Mouse (Mus musculus): ENCODE data around the gene Lpxn. TPM values are rescaled to one million over a fixed set of nuclear protein-coding genes. Genes with fewer than 3 reads are reported as not detected.

Lpxn gene
- total and polyA plus RNA-seq, 3 experiments = 0.03 to 2.5 (median 0.68) TPM

GRCm38 (mm10) chr19:12765308-12765707 lies 30.7 kb upstream of the Lpxn start, which contains the start of gene Cntf:
Cntf (minus strand) TSS chr19:12765632.
- DNase-seq (ENCODE audit: low spot score) = no peak
- no peak for ATAC-seq (ENCODE audit: extremely low read depth, insufficient number of reproducible peaks, low FRiP score, poor library complexity, severe bottlenecking)
- Histone ChIP-seq H3K36me3 (replicated peaks) (peaks cover 80% of the 10 kb centered on the region), H3K4me1 (ENCODE audit: insufficient read depth, low read depth, low read length) (0 out of 2 replicates have a peak, but pooled peaks cover 2% of the 10 kb centered on the region), H3K27me3 (ENCODE audit: insufficient read depth, low read length) (no peaks in the 10 kb centered on the region), H3K9me3 (replicated peaks) (no peaks in the 10 kb centered on the region), H3K4me3 (ENCODE audit: low read depth, low read length) (no peak within 1 kb of the TSS)
- no peak for TF ChIP-seq TAL1 (conservative IDR thresholded peaks at IDR 0.05; ENCODE audit: low read depth, low read length)
- no peak for TF ChIP-seq CTCF (IDR thresholded peaks at IDR 0.05; ENCODE audit: low read depth, low read length)
- no peak for TF ChIP-seq POLR2AphosphoS5 (IDR thresholded peaks at IDR 0.05; ENCODE audit: insufficient replicate concordance, low read depth, low read length)
- no peak for TF ChIP-seq GATA1 (IDR thresholded peaks at IDR 0.05; ENCODE audit: borderline replicate concordance, low read length)
- no peak for TF ChIP-seq GATA2 (IDR thresholded peaks at IDR 0.05; ENCODE audit: borderline replicate concordance, low read depth, low read length)

- no peaks in the 10 kb centered on the region for H3K27me3 ChIP-seq (ENCODE audit: insufficient read depth, low read length)
- H3K4me3 ChIP-seq (ENCODE audit: low read depth, low read length) = no peak overlapping the region
- ATAC-seq (ENCODE audit: extremely low read depth, insufficient number of reproducible peaks, low FRiP score, poor library complexity, severe bottlenecking) (no peak), DNase-seq (ENCODE audit: low spot score) (no peak)
- 0 out of 2 replicates have a peak, but pooled peaks cover 2% of the 10 kb centered on the region for H3K4me1 ChIP-seq (ENCODE audit: insufficient read depth, low read depth, low read length)
- H3K9me3 ChIP-seq (replicated peaks) = no peaks in the 10 kb centered on the region
- peaks cover 83% of the 10 kb centered on the region for H3K36me3 ChIP-seq (replicated peaks)
- TF ChIP-seq POLR2AphosphoS5 (IDR thresholded peaks at IDR 0.05; ENCODE audit: insufficient replicate concordance, low read depth, low read length) = no peak
- TF ChIP-seq TAL1 (conservative IDR thresholded peaks at IDR 0.05; ENCODE audit: low read depth, low read length) = no peak
- no peak for TF ChIP-seq GATA1 (IDR thresholded peaks at IDR 0.05; ENCODE audit: borderline replicate concordance, low read length)
- no peak for TF ChIP-seq GATA2 (IDR thresholded peaks at IDR 0.05; ENCODE audit: borderline replicate concordance, low read depth, low read length)
- TF ChIP-seq CTCF (IDR thresholded peaks at IDR 0.05; ENCODE audit: low read depth, low read length) = no peak
These were observed 25.1 kb upstream of the Lpxn start for GRCm38 (mm10) chr19:12770888-12771287.

GRCm38 (mm10) chr19:12780437-12780836 lies 15.6 kb upstream of the Lpxn start:
- no peak for TF ChIP-seq POLR2AphosphoS5 (IDR thresholded peaks at IDR 0.05; ENCODE audit: insufficient replicate concordance, low read depth, low read length)
- TF ChIP-seq GATA2 (IDR thresholded peaks at IDR 0.05; ENCODE audit: borderline replicate concordance, low read depth, low read length) = no peak
- no peak for TF ChIP-seq GATA1 (IDR thresholded peaks at IDR 0.05; ENCODE audit: borderline replicate concordance, low read length)
- Histone ChIP-seq H3K36me3 (replicated peaks) (peaks cover 51% of the 10 kb centered on the region), H3K9me3 (replicated peaks) (no peaks in the 10 kb centered on the region), H3K4me3 (ENCODE audit: low read depth, low read length) (no peak overlapping the region), H3K4me1 (ENCODE audit: insufficient read depth, low read depth, low read length) (peaks cover 7% of the 10 kb centered on the region; the same call in 1 of the 2 replicates), H3K27me3 (ENCODE audit: insufficient read depth, low read length) (no peaks in the 10 kb centered on the region)
- DNase-seq (ENCODE audit: low spot score) (no peak), ATAC-seq (ENCODE audit: extremely low read depth, insufficient number of reproducible peaks, low FRiP score, poor library complexity, severe bottlenecking) (no peak)

- peaks cover 42% of the 10 kb centered on the region for H3K36me3 ChIP-seq (replicated peaks)
- no peaks in the 10 kb centered on the region for H3K27me3 ChIP-seq (ENCODE audit: insufficient read depth, low read length)
- TF ChIP-seq GATA1 (IDR thresholded peaks at IDR 0.05; ENCODE audit: borderline replicate concordance, low read length) (no peak), GATA2 (IDR thresholded peaks at IDR 0.05; ENCODE audit: borderline replicate concordance, low read depth, low read length) (no peak), TAL1 (conservative IDR thresholded peaks at IDR 0.05; ENCODE audit: low read depth, low read length) (no peak), CTCF (IDR thresholded peaks at IDR 0.05; ENCODE audit: low read depth, low read length) (no peak), POLR2AphosphoS5 (IDR thresholded peaks at IDR 0.05; ENCODE audit: insufficient replicate concordance, low read depth, low read length) (no peak)
- H3K4me3 ChIP-seq (ENCODE audit: low read depth, low read length) = no peak overlapping the region
- DNase-seq (ENCODE audit: low spot score) = no peak
- H3K9me3 ChIP-seq (replicated peaks) = no peaks in the 10 kb centered on the region
- H3K4me1 ChIP-seq (ENCODE audit: insufficient read depth, low read depth, low read length) = peaks cover 14% of the 10 kb centered on the region
- no peak for ATAC-seq (ENCODE audit: extremely low read depth, insufficient number of reproducible peaks, low FRiP score, poor library complexity, severe bottlenecking)
These were observed 9.1 kb upstream of the Lpxn start for GRCm38 (mm10) chr19:12786803-12787395.

GRCm38 (mm10) chr19:12787721-12788120 lies 8.3 kb upstream of the Lpxn start:
- ATAC-seq (ENCODE audit: extremely low read depth, insufficient number of reproducible peaks, low FRiP score, poor library complexity, severe bottlenecking) (no peak), DNase-seq (ENCODE audit: low spot score) (no peak)
- Histone ChIP-seq H3K27me3 (ENCODE audit: insufficient read depth, low read length) (no peaks in the 10 kb centered on the region), H3K36me3 (replicated peaks) (peaks cover 42% of the 10 kb centered on the region), H3K4me3 (ENCODE audit: low read depth, low read length) (no peak overlapping the region), H3K9me3 (replicated peaks) (no peaks in the 10 kb centered on the region), H3K4me1 (ENCODE audit: insufficient read depth, low read depth, low read length) (peaks cover 13% of the 10 kb centered on the region)
- no peak for TF ChIP-seq GATA2 (IDR thresholded peaks at IDR 0.05; ENCODE audit: borderline replicate concordance, low read depth, low read length)
- TF ChIP-seq TAL1 (conservative IDR thresholded peaks at IDR 0.05; ENCODE audit: low read depth, low read length) = no peak
- no peak for TF ChIP-seq GATA1 (IDR thresholded peaks at IDR 0.05; ENCODE audit: borderline replicate concordance, low read length)

GRCm38 (mm10) chr19:12792374-12792773 lies 3.6 kb upstream of the Lpxn start:
- peaks cover 7% of the 10 kb centered on the region for H3K4me1 ChIP-seq (ENCODE audit: insufficient read depth, low read depth, low read length)
- ATAC-seq (ENCODE audit: extremely low read depth, insufficient number of reproducible peaks, low FRiP score, poor library complexity, severe bottlenecking) = no peak
- TF ChIP-seq POLR2AphosphoS5 (IDR thresholded peaks at IDR 0.05; ENCODE audit: insufficient replicate concordance, low read depth, low read length) (no peak), CTCF (IDR thresholded peaks at IDR 0.05; ENCODE audit: low read depth, low read length) (no peak), TAL1 (conservative IDR thresholded peaks at IDR 0.05; ENCODE audit: low read depth, low read length) (no peak), GATA2 (IDR thresholded peaks at IDR 0.05; ENCODE audit: borderline replicate concordance, low read depth, low read length) (no peak), GATA1 (IDR thresholded peaks at IDR 0.05; ENCODE audit: borderline replicate concordance, low read length) (no peak)
- no peaks in the 10 kb centered on the region for H3K9me3 ChIP-seq (replicated peaks)
- no peak for DNase-seq (ENCODE audit: low spot score)
- no peak overlapping the region; the same call in 1 of the 2 replicates for H3K4me3 ChIP-seq (ENCODE audit: low read depth, low read length)
- no peaks in the 10 kb centered on the region for H3K27me3 ChIP-seq (ENCODE audit: insufficient read depth, low read length)
- H3K36me3 ChIP-seq (replicated peaks) = peaks cover 21% of the 10 kb centered on the region
